Mouse (Mus musculus) testis, adult 2 months (tissue): ENCODE data around the gene Lrrc20.

Experiments
- CTCF ChIP-seq: fragments of 200-500 bp; IDR thresholded peaks from 2 replicates; pipeline ENCODE4 v1.5.1; 2012; ENCODE audit warnings: low read depth, mild to moderate bottlenecking, inconsistent platforms, low read length, moderate library complexity; ENCODE audit not compliant: control insufficient read depth, insufficient read depth, insufficient replicate concordance
- POLR2A ChIP-seq: fragments of 200-500 bp; IDR thresholded peaks from 2 replicates; pipeline ENCODE4 v1.6.1; 2012; ENCODE audit warnings: low read depth, mild to moderate bottlenecking, inconsistent platforms, low read length, moderate library complexity; ENCODE audit not compliant: control insufficient read depth

DNA sequence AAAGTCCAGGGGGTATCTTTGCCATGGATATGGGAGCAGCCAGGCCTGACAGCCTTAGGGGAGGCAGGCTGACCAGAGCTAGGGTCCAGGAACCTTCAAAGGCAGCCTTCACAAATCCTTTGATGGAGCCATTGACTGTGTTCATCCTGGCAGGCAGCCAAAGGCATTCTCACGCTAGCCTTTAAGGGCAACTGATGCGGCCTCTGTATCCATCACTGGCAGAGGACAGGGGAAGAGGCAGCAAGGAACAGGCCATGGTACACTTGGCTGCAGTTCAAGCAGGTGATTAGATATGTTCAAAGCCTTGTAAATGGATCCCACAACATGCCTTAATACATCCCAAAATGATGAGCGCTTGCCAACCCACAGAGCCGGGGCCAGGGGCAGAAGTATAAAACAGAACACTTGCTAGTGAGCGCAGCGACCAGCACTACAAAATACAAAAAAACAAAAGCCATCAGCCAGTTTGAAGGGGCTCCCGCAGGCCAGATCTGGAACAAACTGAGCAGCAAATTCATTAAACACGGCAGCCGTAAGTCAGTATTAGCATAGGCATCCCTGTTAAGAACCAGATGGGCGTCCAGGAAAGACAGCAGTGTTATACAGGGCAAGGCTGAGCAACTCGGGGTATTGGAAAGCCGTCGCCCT lies 100.6 kb downstream of the Lrrc20 start:
- TF ChIP-seq CTCF (no peak), POLR2A (no peak)
